Mouse (Mus musculus): ENCODE results near the gene Stn1. TPM values are rescaled to one million over a fixed set of nuclear protein-coding genes. Genes with fewer than 3 reads are reported as not detected.
A peak's percentile ranks its signal among the peaks of the same experiment; 100 is the strongest.

Gene Stn1
- total RNA-seq, 4 experiments from 2014 or later: 19.3 to 22.2 (median 20.0) TPM

DNA sequence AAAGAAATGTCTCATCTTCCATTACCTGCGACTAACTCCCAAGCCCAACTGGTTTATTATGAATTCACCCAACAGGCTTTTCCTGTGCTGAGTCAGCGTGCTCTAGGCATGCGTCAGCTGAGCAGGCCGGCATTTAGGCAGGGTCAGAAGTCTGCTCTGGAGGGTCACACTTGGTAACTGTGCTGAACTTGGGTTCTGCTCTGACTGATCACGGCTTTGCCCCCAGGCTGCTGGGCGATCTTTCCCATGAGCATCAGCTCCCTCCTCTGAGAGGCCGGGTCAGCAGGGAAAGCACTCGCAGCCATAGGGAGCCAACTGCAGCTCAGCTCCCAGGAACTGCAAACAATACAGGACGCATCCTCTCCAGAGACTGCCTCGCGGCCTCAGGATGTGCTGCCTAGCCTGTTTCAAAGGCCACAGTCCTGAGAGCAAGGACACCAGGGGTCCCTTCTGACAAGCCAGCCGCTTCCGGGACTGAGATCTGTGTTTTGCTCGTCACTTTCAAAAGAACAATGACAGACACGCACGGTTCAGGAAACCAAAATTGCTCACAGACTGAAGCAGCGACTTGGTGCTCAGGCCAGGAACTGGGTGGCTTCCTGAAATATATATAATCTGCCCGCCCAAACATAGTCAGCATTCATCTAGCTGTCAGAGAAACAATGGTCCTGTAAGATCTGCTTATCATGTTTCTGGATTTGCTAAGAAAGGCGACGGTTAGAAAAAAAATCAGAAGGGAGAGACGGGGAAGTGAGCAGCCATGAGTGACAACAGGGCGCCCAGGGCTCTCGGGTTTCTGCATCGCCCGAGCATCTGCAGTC is 26.6 kb downstream of the Stn1 start:
- DNase-seq (ENCODE audit: low spot score): peak; percentile 57

DNA sequence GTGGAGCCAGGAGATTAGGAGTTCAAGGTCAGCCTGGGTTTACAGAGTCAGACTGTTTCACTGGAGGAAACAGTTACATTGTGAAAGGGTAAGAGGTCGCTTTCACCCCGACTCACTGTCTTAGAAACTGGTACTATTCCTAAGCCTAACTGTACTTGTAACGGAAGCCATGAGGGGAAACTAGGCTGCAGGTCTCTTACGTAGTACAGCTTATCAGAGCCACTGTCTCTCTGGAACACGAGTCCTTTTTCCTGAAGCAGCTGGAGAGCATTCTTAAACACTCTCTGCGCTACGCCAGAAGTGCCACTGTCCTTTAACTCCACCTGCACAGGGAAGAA is 27.2 kb downstream of the Stn1 start:
- DNase-seq (ENCODE audit: low spot score): no peak

GRCm38 (mm10) chr19:47508771-47509281 is 28.5 kb downstream of the Stn1 start:
- no peak for DNase-seq (ENCODE audit: low spot score)

DNA sequence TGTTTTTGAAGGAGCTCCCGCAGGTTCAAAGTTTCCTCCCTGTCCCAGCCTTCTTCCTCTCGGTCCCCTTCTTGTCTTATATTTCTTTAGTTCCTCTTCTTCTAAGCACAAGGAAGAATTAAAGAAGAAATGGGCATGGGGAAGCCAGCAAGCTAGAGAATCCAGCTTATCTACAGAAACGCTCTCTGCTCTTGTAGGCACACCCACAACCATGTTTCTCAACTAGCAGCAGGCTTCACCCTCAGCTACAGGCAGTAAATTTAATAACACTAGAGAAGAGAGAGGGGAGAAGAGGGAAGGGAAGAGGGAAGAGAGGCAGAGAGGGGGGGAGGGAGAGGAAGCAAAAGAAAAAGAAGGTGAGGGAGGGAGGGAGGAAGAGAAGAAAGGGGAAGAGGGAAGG is 29.1 kb downstream of the Stn1 start:
- no peak for DNase-seq (ENCODE audit: low spot score)

DNA sequence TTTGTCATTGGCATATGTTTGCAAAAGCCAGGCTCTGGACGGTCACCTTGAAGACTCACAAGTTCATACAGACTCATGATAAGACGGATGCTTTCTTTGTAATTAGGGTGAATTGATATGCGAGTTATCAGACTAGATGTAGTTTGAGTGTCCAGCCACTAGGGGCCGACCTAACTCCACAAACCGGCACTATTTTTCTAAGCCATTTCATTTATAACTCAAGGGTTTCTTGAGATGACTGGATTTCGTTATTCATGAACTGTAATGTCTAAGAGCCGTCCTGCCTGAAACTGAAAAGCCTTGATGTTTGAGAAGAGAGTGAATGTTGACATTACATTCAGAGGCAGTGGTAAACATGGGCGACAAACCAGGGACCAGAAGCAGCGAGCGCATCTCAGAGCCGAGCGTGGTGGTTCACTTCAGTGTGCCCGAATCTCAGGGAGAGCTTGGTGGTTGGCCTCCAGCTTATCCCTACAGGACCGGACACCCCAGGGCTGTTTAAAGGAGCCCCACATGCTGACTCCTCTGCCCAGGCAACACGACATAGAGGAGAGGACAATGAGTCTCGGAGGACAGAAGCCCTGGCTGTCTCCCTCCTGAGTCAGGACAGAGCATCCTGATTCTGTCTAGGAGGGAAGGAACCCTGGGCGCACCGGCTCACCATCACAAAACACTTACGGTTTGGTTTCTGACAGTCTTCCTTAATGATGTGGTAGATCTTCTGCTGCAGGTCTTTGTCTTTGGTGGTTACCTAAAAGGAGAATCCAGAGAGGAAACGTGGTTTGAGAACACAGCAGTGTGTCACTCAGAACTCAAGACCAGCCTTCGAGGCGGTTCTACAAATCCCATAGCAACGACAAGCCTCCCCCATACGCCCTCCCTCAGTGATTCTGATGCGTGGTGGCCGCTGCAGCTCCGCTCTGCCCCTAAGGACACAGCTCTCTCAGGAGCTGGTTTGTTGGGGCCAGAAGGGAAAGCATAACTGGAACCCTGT is 29.9 kb downstream of the Stn1 start:
- DNase-seq (ENCODE audit: low spot score): peak; percentile 67

- no peak for DNase-seq (ENCODE audit: low spot score)
Measured at GRCm38 (mm10) chr19:47503625-47504024, 33.7 kb downstream of the Stn1 start.

- no peak for DNase-seq (ENCODE audit: low spot score)
Measured at GRCm38 (mm10) chr19:47502563-47502962, 34.7 kb downstream of the Stn1 start.

DNA sequence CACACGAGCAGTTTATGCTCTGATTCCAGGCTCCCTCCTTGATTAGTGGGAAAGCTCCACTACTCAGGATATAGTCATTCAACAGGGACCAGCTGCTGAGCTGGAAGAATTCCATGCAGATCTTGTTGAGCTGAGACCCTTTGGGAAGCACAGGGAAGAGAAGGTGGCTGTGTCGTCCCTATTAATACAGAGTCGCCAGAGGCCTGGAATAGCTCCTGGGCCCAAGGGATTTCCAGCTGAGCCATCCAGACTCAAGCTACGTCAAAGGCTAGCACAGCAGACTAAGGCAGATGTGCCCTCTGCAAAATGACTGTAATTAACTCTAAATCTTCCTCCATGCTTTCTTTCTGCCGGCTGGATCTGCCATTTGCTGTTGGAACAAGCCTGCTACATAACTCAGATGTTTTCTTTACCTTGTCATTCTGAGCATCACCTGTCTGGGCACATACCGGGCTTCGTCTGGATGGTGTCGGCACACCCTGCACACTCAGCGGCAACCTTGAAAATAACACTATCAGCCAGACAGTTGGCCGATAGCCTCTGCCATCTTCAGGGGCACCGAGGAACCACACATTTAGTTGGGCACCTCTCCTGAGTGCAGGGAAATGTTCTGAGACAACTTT is 36.8 kb downstream of the Stn1 start:
- DNase-seq (ENCODE audit: low spot score): no peak

DNA sequence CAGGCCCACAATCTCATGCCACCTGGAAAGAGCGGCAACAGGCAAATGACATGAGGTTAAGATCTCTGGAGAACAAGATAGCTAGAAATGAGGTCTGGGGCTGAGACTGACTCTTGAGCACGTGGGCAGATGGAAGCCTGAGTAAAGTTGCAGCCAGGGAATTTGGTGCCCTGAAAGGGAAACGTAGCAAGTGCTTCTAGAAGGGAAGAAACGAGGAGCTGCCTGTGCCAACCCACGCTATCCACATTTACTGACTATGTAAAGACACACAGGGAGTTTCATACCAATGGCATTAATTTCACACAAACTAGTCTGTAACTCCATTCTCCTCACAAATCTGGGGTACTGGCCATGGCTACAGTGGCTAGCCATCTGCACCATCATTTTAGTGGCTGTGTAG is 37.5 kb downstream of the Stn1 start:
- no peak for DNase-seq (ENCODE audit: low spot score)

DNA sequence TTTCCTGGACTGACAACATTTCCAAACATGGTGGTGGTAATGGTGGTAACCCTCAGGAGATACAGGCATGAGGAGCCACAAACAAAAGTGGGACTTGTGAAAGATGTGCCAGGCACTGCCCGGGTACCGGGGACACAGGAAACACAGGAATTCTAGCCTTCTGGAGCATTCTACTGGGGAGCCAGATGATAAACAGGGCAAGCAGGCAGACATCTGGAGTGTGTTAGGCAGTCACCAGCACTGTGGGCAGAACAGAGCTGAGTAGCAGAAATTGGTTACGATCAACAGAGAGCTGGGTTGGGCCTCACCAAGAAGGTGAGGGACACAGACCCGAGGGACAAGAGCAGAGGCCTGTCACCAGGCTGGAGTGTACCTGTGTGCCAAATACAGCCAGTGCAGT is 38.4 kb downstream of the Stn1 start:
- DNase-seq (ENCODE audit: low spot score): no peak

DNA sequence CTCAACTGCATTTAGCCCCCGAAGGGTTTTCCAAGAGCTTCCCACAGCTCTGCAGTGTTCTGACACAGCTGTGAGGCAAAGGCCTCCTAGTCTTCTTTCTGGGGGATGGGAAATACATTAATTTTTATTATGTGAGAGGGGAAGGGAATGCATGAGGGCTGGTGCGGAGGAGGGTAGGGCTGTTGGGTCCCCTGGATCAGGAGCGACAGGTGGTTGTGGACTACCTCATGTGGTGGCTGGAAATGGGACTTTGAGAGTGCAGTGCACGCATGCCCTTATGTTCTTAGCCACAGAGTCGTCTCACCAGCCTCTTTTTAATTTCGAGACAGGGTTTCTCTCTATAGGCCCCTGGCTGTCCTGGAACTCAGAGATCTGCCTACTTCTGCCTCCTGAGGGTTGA is 39.6 kb downstream of the Stn1 start:
- DNase-seq (ENCODE audit: low spot score): no peak

DNA sequence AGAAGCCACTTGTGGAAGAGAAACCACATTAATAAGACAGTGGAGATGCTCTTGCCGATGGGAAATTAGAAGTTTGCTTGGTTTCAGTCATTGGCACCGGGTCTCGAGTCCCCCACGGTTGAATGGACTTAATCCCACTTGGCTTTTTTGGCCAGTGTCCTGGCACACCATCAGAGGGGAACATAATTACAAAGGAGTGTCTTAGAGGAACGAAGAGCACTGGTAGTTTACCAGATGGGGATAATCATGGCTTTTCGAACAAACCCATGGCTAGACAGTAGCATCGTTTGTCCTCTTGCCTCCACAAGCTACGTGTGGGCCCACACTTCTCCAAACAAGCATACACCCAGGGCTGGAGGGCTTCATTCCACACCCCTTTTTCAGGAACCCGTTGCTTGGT is 40.0 kb downstream of the Stn1 start:
- no peak for DNase-seq (ENCODE audit: low spot score)

DNA sequence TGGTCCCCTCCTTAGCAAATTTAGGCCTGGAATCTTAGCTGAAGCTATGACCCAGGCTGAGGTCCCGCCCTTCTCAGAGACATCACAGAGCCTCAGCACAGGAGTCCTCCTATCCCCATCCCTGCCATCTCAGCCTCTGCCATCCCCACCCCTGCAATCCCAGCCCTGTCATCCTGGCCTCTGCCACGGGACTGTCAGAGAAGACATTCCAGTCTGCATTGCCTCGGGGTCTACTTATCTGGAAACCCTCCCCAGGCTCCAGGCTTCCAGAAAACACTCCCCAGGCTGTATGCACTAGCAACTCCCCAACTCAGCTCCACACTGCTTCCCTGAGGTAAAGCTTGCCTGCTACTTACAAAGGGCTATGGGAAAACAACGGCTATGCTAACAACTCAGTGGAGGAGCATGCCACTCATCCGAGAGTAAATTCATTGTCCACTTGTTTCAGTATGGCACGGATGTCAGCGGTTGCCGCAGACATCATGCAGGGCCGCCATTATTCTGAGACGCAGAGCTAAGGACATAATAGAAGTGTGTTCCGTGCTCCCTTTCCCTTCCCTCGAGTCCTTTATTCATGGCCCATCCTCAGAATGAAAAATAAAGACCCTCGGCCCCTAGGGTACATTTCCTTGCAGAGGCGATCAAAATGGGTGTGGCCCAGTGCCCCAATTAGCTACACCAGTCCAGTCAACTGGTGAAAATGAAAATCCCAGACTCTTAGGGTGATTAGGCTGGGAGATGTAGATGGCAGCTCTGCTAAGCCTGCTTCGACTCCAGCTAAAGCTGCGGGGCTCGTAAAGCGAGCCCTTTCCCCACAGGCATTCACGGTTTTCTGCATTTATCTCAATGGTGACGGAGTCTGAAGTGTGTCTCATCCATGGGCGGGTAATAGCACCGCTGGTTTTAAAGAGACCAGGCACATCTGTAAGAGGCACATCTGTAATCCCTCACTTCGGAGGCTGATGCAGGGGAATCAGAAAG is 44.0 kb downstream of the Stn1 start:
- DNase-seq (ENCODE audit: low spot score): no peak

- DNase-seq (ENCODE audit: low spot score): no peak
Measured at GRCm38 (mm10) chr19:47492422-47492821, 44.9 kb downstream of the Stn1 start.

GRCm38 (mm10) chr19:47491853-47492252 is 45.5 kb downstream of the Stn1 start:
- no peak for DNase-seq (ENCODE audit: low spot score)

DNA sequence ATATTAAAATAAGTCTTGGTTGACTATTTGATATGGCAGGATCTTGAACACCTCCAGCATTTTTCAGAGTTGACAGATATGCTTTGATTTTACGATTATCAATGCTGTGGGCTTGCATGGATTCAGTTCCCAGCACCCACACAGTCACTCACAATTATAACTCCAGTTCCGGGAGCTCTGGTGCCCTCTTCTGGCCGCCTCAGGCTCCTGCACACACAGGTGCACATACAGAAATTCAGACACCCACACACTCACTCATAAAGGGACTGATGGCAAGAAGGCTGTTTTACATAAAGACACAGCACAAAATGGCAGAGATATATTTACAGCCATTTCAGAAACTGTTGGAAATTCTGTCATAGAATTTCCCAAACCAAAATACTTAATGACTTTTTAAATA is 48.1 kb downstream of the Stn1 start:
- DNase-seq (ENCODE audit: low spot score): no peak

- DNase-seq (ENCODE audit: low spot score): no peak
Measured at GRCm38 (mm10) chr19:47488250-47488649, 49.1 kb downstream of the Stn1 start.

DNA sequence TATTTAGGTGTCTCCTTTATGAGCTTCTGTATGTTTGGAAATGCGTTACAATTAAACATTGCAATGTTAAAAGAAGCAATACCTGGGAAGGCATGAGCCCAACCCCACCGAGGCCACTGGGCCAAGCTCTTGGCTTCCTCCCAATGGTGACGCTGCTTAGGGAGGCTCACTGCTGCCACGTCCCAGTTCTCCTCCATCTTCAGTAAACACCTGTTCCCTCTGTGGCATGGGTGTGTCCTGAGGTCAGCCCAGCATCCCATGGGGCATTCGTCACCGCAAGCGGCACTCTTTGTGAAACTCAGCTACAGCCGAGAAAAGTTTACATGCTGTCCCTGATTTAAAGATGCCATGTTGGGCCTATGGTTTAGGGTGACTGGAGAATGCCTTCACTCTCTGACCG is 49.7 kb downstream of the Stn1 start:
- no peak for DNase-seq (ENCODE audit: low spot score)

DNA sequence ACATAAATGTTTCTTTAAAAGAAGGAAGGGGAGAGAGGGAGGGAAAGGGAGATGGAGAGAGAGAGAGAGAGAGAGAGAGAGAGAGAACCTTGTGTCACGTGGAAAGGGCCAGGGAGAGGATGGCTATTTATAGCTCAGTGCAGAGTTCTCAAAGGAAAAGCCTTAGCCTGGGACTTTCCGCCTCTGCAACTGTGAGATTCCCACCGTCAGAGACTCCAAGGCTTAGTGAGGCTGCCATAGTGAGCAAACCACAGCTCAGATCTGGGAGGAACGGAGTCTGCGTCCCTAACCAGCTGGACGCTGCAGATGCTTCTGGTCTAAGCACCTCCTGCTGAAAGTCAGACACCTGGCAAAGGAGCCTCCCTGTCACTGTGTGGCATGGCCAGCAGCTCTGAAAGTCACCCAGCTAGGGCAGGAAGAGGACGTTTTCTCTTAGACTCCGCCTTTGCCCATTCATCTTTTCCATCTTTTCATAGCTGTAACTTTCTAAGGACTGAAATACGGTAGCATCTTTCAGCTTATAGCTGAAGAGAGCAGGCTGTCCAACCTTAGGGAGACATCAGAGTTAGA is 51.2 kb downstream of the Stn1 start:
- peak; percentile 45 for DNase-seq (ENCODE audit: low spot score)

GRCm38 (mm10) chr19:47484110-47484509 is 53.2 kb downstream of the Stn1 start:
- no peak for DNase-seq (ENCODE audit: low spot score)

DNA sequence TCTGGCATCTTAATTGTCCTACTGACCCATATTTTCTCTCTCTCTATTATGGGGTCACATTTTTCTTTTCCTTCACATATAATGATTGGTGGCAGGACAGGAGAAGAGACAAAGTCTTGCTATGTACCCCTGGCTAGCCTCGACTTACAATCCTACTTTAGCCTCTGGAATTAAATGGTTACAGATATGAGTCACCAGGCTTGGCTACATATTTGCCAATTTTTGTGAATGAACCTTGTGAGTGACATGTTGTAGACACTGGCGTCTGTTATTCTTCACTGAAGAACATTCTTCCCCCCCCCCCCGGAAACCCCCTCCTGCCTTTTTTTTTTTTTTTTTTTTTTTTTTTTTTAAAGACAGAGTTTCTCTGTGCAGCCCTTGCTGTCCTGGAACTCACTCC is 54.0 kb downstream of the Stn1 start:
- DNase-seq (ENCODE audit: low spot score): no peak

All from heart, adult 8-10 months (tissue).